Mouse (Mus musculus) G1E (cell line): ENCODE measurements at regions not wholly inside any gene's neighbourhood (a gene's known extent, or its start where the extent isn't known, plus 50 kb on each side); places are given as distances from the start of the nearest gene placed in this dataset.

Source experiments
- CTCF ChIP-seq: IDR thresholded peaks from 2 replicates; pipeline ENCODE4 v1.5.1; 2012; ENCODE audit warnings: low read depth, low read length, inconsistent platforms, mixed read lengths
- GATA1 ChIP-seq: IDR thresholded peaks from 2 replicates; pipeline ENCODE4 v1.6.1; 2012; ENCODE audit warnings: borderline replicate concordance, low read length, inconsistent platforms, mixed read lengths
- TAL1 ChIP-seq: conservative IDR thresholded peaks from 2 replicates; pipeline ENCODE4 v1.6.1; 2012; ENCODE audit warnings: low read depth, low read length, inconsistent platforms, mixed read lengths

DNA sequence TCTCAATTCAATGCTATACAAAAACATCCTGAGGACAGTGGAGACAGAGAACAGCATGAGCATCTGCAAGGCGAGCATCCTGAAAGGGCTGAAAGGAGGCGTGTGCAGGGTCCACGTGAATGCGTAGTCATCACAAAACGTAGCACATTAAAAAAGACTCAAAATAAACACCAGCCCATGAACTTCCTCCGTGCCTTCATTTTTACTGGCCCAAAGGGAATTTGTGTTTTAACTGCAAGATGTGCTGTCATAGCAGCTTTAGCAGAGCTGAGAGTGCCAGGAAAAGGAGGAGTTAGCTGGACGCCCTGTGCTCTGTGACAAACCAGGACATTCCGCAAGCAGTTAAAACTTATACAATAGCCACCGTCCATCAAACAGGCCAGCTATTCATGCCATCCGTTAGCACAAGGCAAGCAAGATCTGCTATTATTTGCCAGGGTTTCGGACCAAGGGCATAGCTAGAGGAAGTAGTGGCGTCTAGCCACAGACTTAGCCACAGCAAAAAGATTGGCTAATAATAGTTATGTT is 92.9 kb upstream of the Stmnd1 start:
- TF ChIP-seq TAL1: no peak
- TF ChIP-seq CTCF: no peak
- no peak for TF ChIP-seq GATA1
